Mouse (Mus musculus) olfactory bulb, adult 2 months (tissue): ENCODE measurements around the gene C3ar1. TPM values are rescaled to one million over a fixed set of nuclear protein-coding genes. Genes with fewer than 3 reads are reported as not detected.

Source experiments
- H3K27ac ChIP-seq: fragments of 200-500 bp; 2 replicates; pipeline ENCODE4 v1.5.1; 2012; ENCODE audit warnings: low read depth, low read length; ENCODE audit not compliant: insufficient read depth
- H3K4me1 ChIP-seq: fragments of 200-500 bp; 2 replicates; pipeline ENCODE4 v1.6.1; 2012; ENCODE audit warnings: low read length; ENCODE audit not compliant: control insufficient read depth, insufficient read depth
- H3K4me3 ChIP-seq: fragments of 200-500 bp; 2 replicates; pipeline ENCODE4 v1.5.1; 2012; ENCODE audit warnings: mild to moderate bottlenecking, low read depth, low read length, moderate library complexity; ENCODE audit not compliant: insufficient read depth
- CTCF ChIP-seq: fragments of 200-500 bp; IDR thresholded peaks from 2 replicates; pipeline ENCODE4 v1.5.1; 2012; ENCODE audit warnings: low read depth, mild to moderate bottlenecking, low read length, moderate library complexity; ENCODE audit not compliant: insufficient read depth
- POLR2A ChIP-seq: fragments of 200-500 bp; IDR thresholded peaks from 2 replicates; pipeline ENCODE4 v1.6.1; 2012; ENCODE audit warnings: mild to moderate bottlenecking, low read depth, low read length, moderate library complexity; ENCODE audit not compliant: insufficient read depth
- WGBS: fragments of 180-500 bp; shearing (Covaris S2); methylation state at CpG from one replicate; pipeline ENCODE4 v1.1.7; 2018; 5-methylcytosine and 5-hydroxymethylcytosine counted together
- polyA plus RNA-seq: library from polyadenylated mRNA; stranded (reverse); fragments of >200 nt; gene quantifications from 2 replicates; pipeline ENCODE4 v1.2.4, GENCODE M21; 2012; ENCODE audit warnings: low replicate concordance; ENCODE audit not compliant: missing spikeins, insufficient read depth, insufficient read length

C3ar1 gene
- polyA plus RNA-seq, result not detected in 2 replicates

- WGBS, result 69% methylated on average over 7 of the region's 7 CpGs
- Histone ChIP-seq H3K4me1 (no peaks in the 10 kb centered on the region), H3K27ac (no peak within 1 kb of the TSS), H3K4me3 (no peak within 1 kb of the TSS)
- TF ChIP-seq POLR2A (no peak), CTCF (no peak)
Measured at GRCm38 (mm10) chr6:122855955-122856354, at the start of gene C3ar1. Gene C3ar1 (minus strand): TSS chr6:122856161.

- WGBS, result 11% methylated on average over 2 of the region's 2 CpGs
- no peak overlapping the region for H3K4me3 ChIP-seq
- TF ChIP-seq POLR2A, result no peak
- TF ChIP-seq CTCF, result no peak
- H3K4me1 ChIP-seq, result no peaks in the 10 kb centered on the region
- no peak overlapping the region for H3K27ac ChIP-seq
Measured at GRCm38 (mm10) chr6:122892442-122893049, 36.6 kb upstream of the C3ar1 start.

GRCm38 (mm10) chr6:122889599-122889998 is 33.6 kb upstream of the C3ar1 start:
- no peaks in the 10 kb centered on the region for H3K4me1 ChIP-seq
- WGBS, result 78% methylated on average over 2 of the region's 2 CpGs
- TF ChIP-seq CTCF (no peak), POLR2A (no peak)
- H3K27ac ChIP-seq, result no peak overlapping the region
- no peak overlapping the region for H3K4me3 ChIP-seq

- no peak for TF ChIP-seq CTCF
- TF ChIP-seq POLR2A, result no peak
- no peak overlapping the region for H3K27ac ChIP-seq
- H3K4me1 ChIP-seq, result peaks cover 7% of the 10 kb centered on the region
- 87% methylated on average over 9 of the region's 9 CpGs for WGBS
- no peak overlapping the region for H3K4me3 ChIP-seq
Measured at GRCm38 (mm10) chr6:122883603-122884002, 27.6 kb upstream of the C3ar1 start.

GRCm38 (mm10) chr6:122881287-122881686 is 25.3 kb upstream of the C3ar1 start:
- Histone ChIP-seq H3K27ac (no peak overlapping the region), H3K4me1 (peaks cover 7% of the 10 kb centered on the region), H3K4me3 (no peak overlapping the region)
- WGBS, result 87% methylated on average over 12 of the region's 12 CpGs
- TF ChIP-seq CTCF, result no peak
- TF ChIP-seq POLR2A, result no peak

- TF ChIP-seq CTCF (no peak), POLR2A (no peak)
- no peak overlapping the region for H3K4me3 ChIP-seq
- peaks cover 7% of the 10 kb centered on the region for H3K4me1 ChIP-seq
- WGBS, result 91% methylated on average over 7 of the region's 7 CpGs
- H3K27ac ChIP-seq, result no peak overlapping the region
Measured at GRCm38 (mm10) chr6:122879781-122880505, 24.0 kb upstream of the C3ar1 start.

- H3K4me1 ChIP-seq, result peaks cover 7% of the 10 kb centered on the region
- no peak overlapping the region for H3K4me3 ChIP-seq
- 88% methylated on average over 7 of the region's 7 CpGs for WGBS
- H3K27ac ChIP-seq, result no peak overlapping the region
- no peak for TF ChIP-seq POLR2A
- TF ChIP-seq CTCF, result no peak
Measured at GRCm38 (mm10) chr6:122879141-122879735, 23.3 kb upstream of the C3ar1 start.

GRCm38 (mm10) chr6:122874720-122875389 is 18.9 kb upstream of the C3ar1 start:
- no peak for TF ChIP-seq CTCF
- TF ChIP-seq POLR2A, result peak; percentile 1
- Histone ChIP-seq H3K27ac (peak overlapping the region; percentile 28), H3K4me3 (peak overlapping the region; percentile 92), H3K4me1 (peaks cover 4% of the 10 kb centered on the region)
- under 1% methylated on average over 31 of the region's 31 CpGs for WGBS
